Mouse (Mus musculus): ENCODE results near the gene Dnajb7.

- TF ChIP-seq CTCF (IDR thresholded peaks at IDR 0.05; ENCODE audit: insufficient read depth, low read length) (no peak), POLR2A (IDR thresholded peaks at IDR 0.05; ENCODE audit: borderline replicate concordance, extremely low read depth, low read depth, low read length) (no peak)
Measured at GRCm38 (mm10) chr15:81392997-81393396, 15.1 kb downstream of the Dnajb7 start.
